Mouse (Mus musculus) G1E (cell line): ENCODE measurements around the gene Inka1.

Source experiments
- CTCF ChIP-seq: IDR thresholded peaks from 2 replicates; pipeline ENCODE4 v1.5.1; 2012; ENCODE audit warnings: low read depth, low read length, inconsistent platforms, mixed read lengths
- GATA1 ChIP-seq: IDR thresholded peaks from 2 replicates; pipeline ENCODE4 v1.6.1; 2012; ENCODE audit warnings: borderline replicate concordance, low read length, inconsistent platforms, mixed read lengths
- POLR2AphosphoS5 ChIP-seq: IDR thresholded peaks from 2 replicates; pipeline ENCODE4 v1.6.1; 2012; ENCODE audit warnings: low read depth, low read length, inconsistent platforms; ENCODE audit not compliant: insufficient replicate concordance
- TAL1 ChIP-seq: conservative IDR thresholded peaks from 2 replicates; pipeline ENCODE4 v1.6.1; 2012; ENCODE audit warnings: low read depth, low read length, inconsistent platforms, mixed read lengths

DNA sequence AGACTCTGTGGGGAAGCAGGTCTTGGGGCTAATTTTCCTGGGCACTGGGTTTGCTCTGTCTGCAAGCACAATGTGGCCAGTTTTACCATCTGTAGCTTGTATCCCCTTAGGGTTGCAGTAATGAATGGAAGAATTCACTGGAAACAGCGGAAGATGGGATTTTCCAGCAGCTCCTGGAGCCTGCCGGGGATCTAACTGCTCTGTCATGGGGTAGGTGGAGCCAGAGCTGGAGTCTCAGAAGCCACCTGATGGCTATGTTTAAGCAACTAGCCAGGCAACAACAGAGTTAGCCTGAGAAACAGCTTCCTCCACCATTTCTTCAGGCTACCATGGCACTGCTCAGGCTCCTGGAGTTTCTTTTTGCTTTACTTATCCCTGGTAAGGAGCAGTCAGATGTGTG is 6.5 kb upstream of the Inka1 start, which contains the start of gene Cdhr4:
- TF ChIP-seq CTCF, result no peak
- TF ChIP-seq POLR2AphosphoS5, result no peak
- no peak for TF ChIP-seq GATA1
- TF ChIP-seq TAL1, result no peak
